Mouse (Mus musculus) frontal cortex, adult (tissue): ENCODE results near the gene Bpi.

Experiments
- ATAC-seq: cut with Nextera tagmentation; 2 replicates; pipeline ENCODE4 v1.9.2; 2017; ENCODE audit warnings: mild to moderate bottlenecking, moderate library complexity, mixed read lengths; ENCODE audit not compliant: low TSS enrichment

The Bpi gene

GRCm38 (mm10) chr2:158285655-158286054 is 27.8 kb downstream of the Bpi start:
- no peak for ATAC-seq

- no peak for ATAC-seq
Measured at GRCm38 (mm10) chr2:158295700-158296099, 37.8 kb downstream of the Bpi start.

GRCm38 (mm10) chr2:158299203-158299602 is 41.3 kb downstream of the Bpi start:
- no peak for ATAC-seq

- ATAC-seq, result no peak
Measured at GRCm38 (mm10) chr2:158299731-158300130, 41.8 kb downstream of the Bpi start.

- ATAC-seq, result no peak
Measured at GRCm38 (mm10) chr2:158302807-158303206, 44.9 kb downstream of the Bpi start.

GRCm38 (mm10) chr2:158305948-158306695 is 48.2 kb downstream of the Bpi start, which contains the start of gene Lbp:
Gene Lbp (plus strand): TSS chr2:158306493.
- ATAC-seq, result no peak

GRCm38 (mm10) chr2:158306696-158307049 is 48.8 kb downstream of the Bpi start:
- ATAC-seq, result no peak

- peak; percentile 85 for ATAC-seq
Measured at GRCm38 (mm10) chr2:158308276-158308675, 50.4 kb downstream of the Bpi start.

- ATAC-seq, result no peak
Measured at GRCm38 (mm10) chr2:158313089-158313488, 55.2 kb downstream of the Bpi start.

- ATAC-seq, result no peak
Measured at GRCm38 (mm10) chr2:158316371-158316770, 58.5 kb downstream of the Bpi start.

GRCm38 (mm10) chr2:158317026-158317425 is 59.1 kb downstream of the Bpi start:
- ATAC-seq, result peak; percentile 96

GRCm38 (mm10) chr2:158321596-158321995 is 63.7 kb downstream of the Bpi start:
- ATAC-seq, result no peak

GRCm38 (mm10) chr2:158322845-158323244 is 65.0 kb downstream of the Bpi start:
- ATAC-seq, result no peak

- ATAC-seq, result peak; percentile 77
Measured at GRCm38 (mm10) chr2:158324531-158325190, 66.8 kb downstream of the Bpi start.

GRCm38 (mm10) chr2:158325609-158326008 is 67.7 kb downstream of the Bpi start:
- no peak for ATAC-seq
